Mouse (Mus musculus): ENCODE data around the gene Tctn1.

The Tctn1 gene

DNA sequence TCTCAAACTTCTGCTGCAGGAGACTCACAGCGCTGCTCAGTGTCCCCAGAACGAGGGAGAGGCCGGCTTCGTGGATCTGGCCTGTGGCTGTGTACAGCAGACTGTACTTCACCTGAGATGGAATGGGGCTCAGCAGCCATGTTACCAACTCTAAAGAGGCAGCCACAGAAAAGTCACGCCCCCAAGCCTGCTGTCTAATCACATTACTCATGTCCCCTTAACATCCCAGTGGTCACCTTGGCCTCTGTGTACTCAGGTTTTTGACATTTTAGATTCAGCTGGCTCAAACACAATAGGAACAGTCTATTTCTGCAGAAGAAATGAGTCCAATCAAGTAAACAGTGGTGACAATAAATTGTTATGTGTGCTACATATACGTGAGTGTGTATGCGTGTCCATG is 16.3 kb downstream of the Tctn1 start:
- no peak for DNase-seq (ENCODE audit: extremely low spot score, low read depth, low spot score)

DNA sequence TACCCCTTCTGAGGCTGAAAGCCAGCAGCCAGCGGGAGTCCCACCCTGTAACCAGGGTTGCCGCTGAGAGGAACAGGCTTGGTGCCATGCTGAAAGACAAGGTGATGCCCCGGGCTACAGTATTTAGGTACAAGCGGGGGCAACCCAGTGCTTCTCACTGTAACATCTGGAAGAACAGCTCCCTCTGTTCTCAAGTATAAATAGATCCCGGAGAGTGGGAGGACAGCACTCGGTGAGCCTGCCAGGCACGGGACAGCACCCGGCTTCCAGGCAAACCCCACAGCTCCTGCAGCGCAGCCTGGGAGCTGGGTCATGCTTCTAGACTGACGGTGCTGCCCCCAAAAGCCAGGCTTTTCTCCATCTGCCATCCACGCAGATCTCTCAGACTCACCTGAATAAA is 16.7 kb downstream of the Tctn1 start:
- no peak for DNase-seq (ENCODE audit: extremely low spot score, low read depth, low spot score)

DNA sequence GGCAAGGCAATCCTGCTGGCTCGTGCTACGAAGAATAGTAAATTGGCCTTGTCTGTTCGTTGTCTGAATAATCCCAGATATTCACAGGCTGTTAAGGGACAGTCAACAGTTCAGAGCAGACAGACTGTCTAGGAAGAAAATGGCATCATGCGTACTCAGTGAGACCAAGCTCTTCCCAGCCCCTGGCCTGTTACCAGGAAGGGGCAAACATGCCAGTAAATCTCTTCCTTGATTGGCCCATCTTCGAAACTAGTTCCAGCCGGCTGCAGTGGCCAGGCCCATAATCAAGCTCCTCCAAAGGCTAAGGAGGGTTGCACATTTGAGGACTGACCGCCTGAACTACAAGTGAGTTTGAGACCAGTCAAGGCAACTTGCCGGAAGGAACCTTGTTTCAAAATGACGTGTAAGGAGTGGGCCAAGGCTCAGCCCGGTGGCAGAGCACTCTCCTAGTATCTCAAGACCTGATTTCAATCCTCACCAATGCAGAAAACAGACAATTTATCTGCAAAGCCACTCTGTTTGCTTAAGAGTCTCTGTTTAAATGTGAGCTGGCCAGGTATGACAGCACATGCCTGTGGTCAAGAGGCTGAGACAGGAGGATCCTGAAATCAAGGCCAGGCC is 17.6 kb downstream of the Tctn1 start:
- DNase-seq (ENCODE audit: extremely low spot score, low read depth, low spot score) = no peak

DNA sequence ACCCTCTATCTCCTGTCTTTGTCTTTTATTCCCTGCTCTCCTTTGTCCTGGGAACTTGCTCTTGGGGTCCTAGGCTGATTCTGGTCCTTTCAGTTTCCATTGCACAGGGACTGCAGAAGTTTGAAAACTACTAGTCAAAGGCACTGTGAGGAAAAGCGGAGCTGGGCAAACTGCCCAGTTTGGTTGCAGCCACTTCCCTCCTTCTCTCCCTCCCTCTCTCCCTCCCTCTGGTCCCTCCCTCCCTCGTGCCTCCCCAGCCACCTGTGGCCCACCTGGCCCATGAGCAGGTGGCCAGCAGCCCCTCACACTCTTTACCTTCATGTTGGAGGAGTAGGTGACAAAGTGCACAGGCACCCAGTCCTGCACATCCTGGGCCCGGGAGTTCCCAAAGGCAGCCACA is 19.1 kb downstream of the Tctn1 start:
- DNase-seq (ENCODE audit: extremely low spot score, low read depth, low spot score) = no peak

DNA sequence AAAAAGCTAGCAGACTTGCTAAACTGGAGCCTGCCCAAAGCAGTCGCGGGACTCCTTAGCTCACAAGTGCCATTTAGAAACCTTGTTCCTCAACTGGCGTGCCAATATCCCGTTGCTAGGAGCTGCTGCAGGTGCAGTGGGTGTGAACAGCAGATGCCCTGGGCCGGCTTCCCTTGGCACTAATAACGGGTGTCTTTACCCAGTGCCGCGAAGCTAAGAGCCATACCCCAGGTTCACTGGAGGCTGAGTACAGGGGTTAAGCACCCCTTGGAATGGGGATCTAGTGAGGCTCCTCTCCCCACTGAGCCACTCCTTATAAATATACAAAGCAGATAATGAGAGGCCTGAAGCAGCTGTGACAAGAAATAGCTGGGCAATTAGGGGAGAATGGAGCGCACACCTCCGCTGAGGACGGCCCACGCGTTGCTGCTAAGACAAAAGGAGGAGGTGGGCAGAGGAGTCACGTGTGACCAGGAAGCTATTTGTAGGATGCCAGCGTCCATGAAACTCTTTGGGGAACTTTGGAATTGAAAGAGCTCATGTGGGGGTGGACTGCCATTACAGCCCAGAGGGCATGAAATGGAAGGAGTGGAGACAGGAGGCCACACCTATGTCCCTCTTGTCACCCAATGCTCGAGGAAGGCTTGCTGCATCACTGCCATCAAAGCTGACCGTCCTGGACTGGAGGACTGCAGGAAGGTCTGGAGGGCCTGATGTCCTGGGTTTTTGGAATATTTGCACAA is 20.3 kb downstream of the Tctn1 start:
- DNase-seq (ENCODE audit: extremely low spot score, low read depth, low spot score) = no peak

DNA sequence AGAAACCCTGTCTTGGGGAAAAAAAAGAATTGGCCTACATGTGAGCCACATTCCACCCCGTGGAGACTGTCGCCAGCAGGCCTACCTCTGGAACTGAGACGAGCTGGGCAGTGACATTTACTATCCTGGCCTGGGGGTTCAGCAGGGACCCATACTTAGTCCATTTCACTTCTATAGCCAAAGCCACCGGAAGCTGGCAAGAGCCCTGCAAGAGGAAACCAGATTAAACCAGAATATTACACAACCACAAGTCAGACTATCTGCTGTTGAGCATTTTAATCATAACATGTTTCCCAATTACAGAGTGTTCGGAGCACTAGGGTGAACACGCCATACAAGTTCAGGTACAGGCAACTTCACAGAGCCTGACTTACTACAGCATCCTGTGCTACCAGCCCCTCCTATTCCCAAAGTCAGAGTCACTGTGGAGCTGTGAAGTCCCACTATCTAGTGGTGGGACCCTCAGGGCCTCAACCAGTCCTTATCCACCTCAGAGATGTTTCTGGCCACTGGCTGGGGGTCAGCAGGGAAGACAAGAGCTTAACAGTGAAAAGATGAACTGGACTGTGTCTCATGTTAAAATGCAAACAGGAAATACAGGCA is 21.6 kb downstream of the Tctn1 start:
- DNase-seq (ENCODE audit: extremely low spot score, low read depth, low spot score) = no peak

DNA sequence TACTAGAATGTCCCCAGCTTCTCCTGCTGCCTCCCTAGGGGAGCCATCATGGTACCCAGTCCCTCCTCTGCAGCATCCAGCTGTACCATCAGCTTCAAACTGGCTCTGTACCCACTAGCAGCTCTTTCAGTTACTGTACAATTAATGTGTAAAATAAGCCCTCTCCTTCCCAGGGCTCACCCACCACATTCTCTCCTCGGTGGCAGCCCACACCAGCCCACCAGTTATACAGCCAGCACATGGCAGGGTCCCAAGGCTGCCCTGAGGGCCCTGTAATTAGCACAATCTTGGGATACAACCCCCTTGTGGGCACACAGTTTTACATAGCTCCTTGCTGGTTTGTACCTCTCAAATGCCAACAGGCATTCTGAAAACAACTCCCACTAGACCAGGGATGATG is 23.3 kb downstream of the Tctn1 start:
- DNase-seq (ENCODE audit: extremely low spot score, low read depth, low spot score) = no peak

DNA sequence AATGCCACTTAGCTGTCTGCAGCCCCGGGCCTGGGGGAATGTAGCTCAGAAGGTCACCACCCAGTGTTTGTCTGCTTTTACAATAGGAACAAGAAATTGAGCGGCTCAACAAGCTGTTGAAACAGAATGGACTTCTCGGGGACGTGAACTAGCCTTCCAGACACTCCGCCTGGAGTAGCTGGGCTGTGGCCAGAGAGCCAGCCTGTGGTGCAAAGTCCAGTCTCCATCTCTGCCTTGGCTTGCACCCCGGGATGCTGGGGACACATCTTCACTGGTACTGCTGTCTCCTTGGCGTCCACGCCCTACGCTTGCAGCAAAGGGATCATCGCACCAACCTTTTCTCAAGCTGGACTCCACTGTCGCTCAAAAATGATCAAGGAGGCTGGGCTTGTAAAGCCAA is 23.7 kb downstream of the Tctn1 start:
- DNase-seq (ENCODE audit: extremely low spot score, low read depth, low spot score) = no peak

DNA sequence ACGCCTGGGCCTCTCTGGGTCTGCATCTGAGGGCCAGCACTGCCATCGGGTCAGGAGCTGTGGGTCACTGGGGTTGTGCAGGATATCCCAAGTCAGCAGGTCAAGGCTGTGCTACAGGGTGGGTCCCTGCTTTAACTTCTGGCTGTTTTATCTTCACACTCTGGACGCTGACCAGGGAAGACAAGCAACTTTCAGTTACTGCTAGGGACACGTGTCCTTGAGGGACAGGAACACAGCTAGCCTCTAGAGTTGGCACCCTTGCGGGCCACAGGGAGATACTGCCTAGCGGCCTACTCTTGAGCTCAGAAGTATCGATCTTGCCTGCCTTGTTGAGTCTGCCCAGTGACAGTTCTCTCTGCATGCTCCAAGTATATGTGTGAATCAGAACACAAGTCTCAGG is 24.6 kb downstream of the Tctn1 start:
- no peak for DNase-seq (ENCODE audit: extremely low spot score, low read depth, low spot score)

DNA sequence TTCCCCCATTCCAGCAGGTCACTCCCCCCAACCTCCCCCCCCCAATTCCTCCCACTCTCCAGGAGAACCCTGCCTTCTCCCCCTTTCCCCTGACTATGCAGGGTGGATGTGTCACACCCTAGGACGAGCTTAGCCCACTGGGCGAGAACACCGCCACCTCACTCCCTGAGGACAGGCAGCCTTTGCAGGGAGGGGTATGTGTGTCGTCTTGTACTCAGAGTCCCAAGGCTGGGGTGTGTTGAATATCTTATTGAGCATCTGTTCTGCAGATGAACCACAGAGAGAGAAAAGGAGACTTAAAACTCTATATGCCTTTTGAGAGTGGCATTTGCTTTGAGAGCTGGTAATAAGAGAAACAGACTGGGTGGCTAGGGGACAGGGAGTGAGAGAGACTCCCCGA is 27.1 kb downstream of the Tctn1 start:
- DNase-seq (ENCODE audit: extremely low spot score, low read depth, low spot score) = no peak

DNA sequence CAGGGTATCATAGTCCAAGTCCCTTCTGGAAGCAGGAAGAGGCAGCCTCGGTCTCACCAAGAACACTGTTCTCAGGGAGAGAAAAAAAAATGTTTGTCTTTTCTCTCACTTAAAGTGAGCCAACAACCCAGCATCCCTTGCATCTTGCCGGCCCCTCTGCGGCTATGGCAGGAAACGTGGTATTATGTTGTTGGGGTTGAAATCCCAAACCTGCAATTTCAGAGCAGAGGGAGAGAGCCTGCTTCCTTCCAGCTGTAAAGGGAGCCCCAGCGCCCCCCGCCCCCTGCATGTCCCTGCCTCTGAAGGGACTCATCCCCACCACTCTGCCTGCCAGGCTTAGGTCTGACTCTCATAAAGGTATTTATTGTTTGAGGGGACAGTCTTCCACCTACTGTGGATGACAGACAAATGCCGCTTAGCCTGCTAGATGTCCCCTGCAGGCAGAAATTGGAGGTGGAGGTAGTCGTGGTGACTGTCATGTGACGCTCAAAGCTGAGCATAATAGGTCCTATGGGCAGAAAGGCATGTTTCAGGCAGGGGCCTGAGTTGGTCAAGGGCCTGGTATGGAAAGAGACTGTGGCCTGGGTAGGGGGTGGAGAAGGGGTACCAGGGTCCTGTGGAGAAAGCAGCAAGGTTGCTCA is 28.9 kb downstream of the Tctn1 start:
- DNase-seq (ENCODE audit: extremely low spot score, low read depth, low spot score) = no peak

DNA sequence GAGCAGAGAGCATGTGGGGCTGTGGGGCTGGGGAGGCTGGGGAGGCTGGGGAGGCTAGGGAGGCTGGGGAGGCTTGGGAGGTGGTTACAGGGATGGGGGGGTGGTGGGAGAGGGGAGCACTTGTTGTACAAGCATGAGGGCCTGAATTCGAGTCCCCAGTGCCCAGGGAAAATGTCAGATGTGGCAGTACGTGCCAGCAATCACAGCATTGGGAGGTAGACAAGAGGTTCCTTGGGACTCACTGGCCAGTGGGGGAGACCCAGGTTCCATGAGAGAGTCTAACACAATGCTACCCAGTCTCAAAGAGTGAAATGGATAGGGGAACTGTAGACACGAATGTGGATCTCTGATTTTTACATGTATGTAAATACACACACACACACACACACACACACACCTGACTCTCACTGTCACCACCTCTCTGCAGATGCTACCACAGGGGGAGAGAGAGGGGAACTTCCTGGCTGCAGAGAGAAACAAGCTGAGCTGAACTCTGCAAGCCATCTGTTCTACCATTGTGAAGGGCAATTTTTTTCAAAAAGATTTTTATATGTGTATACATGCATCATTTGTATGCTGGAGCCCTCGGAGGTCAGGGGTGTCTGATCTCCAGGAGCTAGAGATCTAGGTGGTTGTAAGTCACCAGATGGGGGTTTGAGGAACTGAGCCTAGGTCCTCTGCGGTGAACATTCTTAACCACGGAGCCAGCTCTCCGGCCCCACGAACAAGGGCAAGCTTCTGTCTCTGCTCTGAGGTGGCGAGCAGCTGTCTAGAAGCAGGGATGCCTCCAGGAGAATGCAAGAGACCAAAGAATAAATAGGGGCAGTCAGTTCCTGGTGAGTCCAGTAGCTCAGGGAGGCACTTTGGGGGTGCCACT is 29.7 kb downstream of the Tctn1 start:
- DNase-seq (ENCODE audit: extremely low spot score, low read depth, low spot score) = no peak

DNA sequence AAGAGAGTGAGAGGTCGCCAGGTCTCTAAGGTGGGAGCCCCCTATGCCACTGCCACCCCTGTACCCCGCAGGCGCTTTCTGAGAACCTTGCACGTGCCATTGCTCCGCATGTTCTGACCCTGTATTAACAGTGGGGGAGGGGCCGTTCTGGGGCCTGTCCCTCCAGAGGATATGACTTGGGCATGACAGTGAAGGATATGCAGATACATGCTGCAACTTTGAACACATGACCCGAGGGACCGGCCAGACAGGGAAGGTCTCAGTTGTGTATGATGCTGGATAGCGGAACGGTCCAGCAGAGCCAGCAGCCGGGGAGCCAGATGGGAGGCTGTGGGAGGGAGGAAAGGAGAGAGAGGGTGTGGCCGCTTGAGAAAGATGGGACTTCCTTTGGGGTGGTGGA is 30.6 kb downstream of the Tctn1 start:
- DNase-seq (ENCODE audit: extremely low spot score, low read depth, low spot score) = no peak

DNA sequence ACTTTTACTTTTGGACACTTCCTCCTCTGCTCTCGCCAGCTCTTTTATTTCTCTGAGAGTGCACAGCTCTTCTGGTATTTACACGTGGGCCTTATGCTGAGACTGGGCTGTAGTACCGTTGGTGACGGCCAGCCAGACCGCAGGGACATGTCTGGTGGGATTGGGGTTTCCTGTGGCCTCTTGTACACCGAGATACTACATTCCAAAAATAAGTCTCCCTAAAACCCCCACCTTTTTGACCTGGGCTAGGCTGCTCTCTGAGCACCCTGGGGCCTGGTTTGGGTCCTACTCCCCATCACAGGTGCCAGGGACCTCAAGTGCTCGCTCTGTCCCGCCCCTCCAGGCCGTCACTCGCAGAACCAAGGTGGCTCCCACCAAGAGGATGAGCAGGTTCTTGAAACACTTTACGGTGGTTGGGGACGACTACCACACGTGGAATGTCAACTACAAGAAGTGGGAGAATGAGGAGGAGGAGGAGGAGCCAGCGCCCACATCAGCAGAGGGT is 31.1 kb downstream of the Tctn1 start:
- DNase-seq (ENCODE audit: extremely low spot score, low read depth, low spot score) = no peak

DNA sequence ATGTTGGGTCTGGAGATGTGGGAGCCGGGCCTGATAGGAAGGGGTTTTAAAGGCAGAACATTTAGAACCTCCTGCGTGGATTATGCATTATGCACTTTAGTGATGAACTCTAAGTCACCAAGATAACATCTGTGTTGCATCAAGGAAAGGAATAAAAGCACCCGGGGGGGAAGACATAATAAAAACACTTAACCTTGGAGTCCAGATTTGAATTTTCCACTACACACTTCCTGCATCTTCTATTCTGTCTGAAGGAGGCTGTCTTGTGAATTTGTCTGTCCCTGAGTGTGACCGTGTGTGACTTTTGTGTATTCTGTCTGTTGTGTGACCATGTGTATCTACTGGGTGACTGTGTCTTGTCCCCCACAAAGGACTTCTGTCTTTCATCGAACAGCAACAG is 32.3 kb downstream of the Tctn1 start:
- DNase-seq (ENCODE audit: extremely low spot score, low read depth, low spot score) = no peak

DNA sequence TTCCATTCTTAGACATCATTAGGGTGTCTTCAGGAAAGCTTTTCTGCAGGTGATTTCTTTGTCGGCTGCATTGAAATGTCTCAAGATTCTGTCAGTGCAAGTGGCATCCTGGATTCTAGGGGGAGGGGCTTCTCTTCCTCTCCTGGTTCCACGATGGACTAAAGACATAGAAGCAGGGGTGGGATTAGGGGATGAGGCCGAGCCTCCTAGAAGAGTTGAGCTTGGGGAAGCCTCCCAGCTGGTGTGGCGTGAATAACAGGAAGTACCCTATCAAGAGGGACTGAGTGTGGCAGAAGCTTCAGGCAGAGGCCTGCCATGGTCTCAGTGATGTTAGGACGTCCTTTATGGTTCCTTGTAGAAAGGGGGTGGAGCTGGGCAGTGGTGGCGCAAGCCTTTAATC is 32.8 kb downstream of the Tctn1 start:
- DNase-seq (ENCODE audit: extremely low spot score, low read depth, low spot score) = no peak

DNA sequence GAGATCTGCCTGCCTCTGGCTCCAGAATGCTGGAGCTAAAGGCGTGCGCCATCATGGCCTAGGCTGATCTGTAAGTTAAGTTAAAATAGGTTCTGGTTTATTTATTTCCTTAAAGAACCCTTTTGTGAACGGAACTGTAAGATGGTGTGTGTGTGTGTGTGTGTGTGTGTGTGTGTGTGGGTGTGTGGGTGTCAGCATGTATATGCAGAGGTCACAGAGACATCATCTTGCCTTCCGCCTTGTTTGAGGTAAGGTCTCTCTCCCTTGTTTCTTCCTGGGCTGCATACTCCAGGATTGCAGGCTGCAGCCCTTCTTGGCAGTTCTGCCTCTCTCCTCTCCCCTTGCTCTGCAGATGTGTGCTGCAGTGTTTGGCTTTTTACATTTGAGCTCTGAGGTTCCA is 33.4 kb downstream of the Tctn1 start:
- DNase-seq (ENCODE audit: extremely low spot score, low read depth, low spot score) = no peak

DNA sequence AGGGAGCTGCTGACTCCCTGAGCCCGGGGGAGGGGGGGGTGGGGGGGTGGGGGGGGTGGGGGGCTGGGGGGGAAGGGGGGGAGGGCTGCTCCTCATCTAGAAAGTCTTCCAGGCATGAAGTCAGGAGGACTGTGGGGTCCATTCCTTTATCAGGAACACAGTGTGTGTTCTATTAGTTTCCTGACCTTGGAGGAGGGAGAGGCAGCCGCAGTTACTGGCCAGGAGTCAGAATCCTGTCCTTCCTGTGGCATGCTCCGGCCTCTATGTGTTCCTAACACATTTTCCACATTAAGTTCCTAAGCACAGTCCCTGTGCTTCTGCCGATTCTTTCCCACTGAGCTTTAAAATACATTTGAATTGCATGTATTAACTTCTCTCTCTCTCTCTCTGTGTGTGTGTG is 35.5 kb downstream of the Tctn1 start:
- no peak for DNase-seq (ENCODE audit: extremely low spot score, low read depth, low spot score)

DNA sequence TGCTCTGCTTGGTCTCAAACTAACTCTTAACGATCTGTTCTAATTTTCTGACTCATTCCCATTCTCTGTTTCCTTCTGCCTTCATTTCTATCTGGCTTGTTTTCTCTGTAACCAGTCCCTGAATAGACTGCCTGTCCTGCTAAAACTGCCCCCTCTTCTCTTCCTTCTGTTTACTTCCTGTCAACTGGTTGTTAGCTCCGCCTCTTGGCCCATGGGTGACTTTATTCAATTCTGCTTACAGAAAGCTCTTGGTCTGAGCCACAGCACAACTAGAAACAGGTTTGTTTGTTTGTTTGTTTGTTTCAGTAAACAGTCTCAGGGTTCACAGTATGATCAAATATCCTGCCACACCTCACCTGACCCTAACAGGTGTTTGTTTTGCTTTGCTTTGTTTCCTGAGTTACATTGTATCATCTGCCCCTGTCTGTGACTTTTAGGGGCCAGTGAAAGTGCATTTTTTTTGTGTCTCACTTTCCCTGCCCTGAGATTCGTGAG is 35.9 kb downstream of the Tctn1 start:
- DNase-seq (ENCODE audit: extremely low spot score, low read depth, low spot score) = no peak

DNA sequence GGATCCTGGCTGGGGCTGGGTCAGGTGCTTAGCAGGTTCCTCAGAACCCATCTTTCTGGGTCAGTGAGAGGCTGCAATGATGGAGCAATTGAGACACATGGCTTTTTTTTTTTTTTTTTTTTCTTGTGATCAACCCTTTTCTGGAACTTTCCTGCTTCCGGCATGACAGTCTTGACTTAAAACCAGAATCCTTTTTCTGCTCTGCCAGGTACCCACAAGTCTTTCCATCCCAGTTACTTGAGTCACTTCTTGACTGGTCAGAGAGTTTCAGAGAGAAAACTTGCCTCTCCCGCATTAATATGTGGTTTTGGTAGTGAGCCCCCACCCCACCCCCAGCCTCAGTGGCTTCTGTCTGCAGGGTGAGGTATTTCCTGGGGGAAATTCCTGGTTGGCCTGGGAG is 40.0 kb downstream of the Tctn1 start:
- no peak for DNase-seq (ENCODE audit: extremely low spot score, low read depth, low spot score)

DNA sequence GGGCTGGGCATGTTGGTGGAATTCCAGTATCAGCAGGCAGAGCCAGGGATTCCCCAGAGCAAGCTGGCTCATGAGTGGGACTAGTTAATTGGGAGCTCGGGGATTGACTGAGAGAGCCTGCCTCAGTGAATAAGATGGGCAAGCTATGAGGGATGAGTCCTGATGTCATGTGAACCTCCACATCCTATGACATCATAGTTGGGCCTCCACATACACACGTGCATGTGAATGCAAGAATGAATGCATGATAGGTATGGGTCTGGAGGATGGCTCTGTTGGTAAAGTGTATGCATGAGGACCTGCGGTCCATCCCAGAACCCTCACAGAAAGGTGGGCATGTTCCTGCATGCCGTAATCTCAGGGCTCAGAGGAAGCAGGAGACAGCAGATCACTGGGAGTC is 43.2 kb downstream of the Tctn1 start:
- no peak for DNase-seq (ENCODE audit: extremely low spot score, low read depth, low spot score)
